Mouse (Mus musculus) cortical plate, adult 2 months (tissue): ENCODE measurements around the gene Lpin2. TPM values are rescaled to one million over a fixed set of nuclear protein-coding genes. Genes with fewer than 3 reads are reported as not detected.

Experiments used
- H3K27ac ChIP-seq: fragments of 200-500 bp; 2 replicates; pipeline ENCODE4 v1.5.1; 2012; ENCODE audit warnings: low read length, control low read depth, inconsistent platforms; ENCODE audit not compliant: insufficient read depth
- H3K4me1 ChIP-seq: fragments of 200-500 bp; 2 replicates; pipeline ENCODE4 v1.6.1; 2011; ENCODE audit warnings: low read length; ENCODE audit not compliant: control insufficient read depth, insufficient read depth
- H3K4me3 ChIP-seq: fragments of 200-500 bp; 2 replicates; pipeline ENCODE4 v1.5.1; 2011; ENCODE audit warnings: mild to moderate bottlenecking, low read length, control low read depth; ENCODE audit not compliant: insufficient read depth
- CTCF ChIP-seq: fragments of 200-500 bp; IDR thresholded peaks from 2 replicates; pipeline ENCODE4 v1.5.1; 2011; ENCODE audit warnings: mild to moderate bottlenecking, control low read depth, low read length; ENCODE audit not compliant: insufficient read depth; ENCODE audit errors: extremely low read depth
- POLR2A ChIP-seq: fragments of 200-500 bp; IDR thresholded peaks from 2 replicates; pipeline ENCODE4 v1.6.1; 2011; ENCODE audit warnings: mild to moderate bottlenecking, low read length, control low read depth; ENCODE audit not compliant: insufficient read depth; ENCODE audit errors: extremely low read depth
- polyA plus RNA-seq: library from polyadenylated mRNA; depleted of rRNA; stranded (reverse); fragments of >200 nt; gene quantifications from 2 replicates; pipeline ENCODE4 v1.2.3, GENCODE M21; 2012

The Lpin2 gene
- polyA plus RNA-seq, 1 experiment = 33.9 TPM

DNA sequence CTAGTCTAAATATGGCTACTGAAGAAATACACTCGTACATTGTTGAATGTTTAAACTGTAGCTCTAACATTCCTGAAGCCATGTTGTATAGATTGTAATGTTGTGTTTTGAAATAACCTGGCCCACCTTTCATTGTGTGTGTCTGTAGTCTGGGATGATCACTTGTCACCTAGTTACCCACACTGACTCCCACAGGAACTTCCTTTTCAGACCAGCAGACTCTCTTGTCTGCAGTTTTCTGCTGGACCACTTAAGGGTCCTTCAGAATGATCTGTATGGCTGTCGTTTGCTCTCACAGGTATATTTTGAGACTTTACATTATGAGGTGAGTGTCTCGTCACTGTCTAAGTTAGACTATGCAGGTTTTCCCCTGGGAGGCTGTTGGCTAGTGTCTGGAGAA is 27.6 kb downstream of the Lpin2 start:
- peaks cover 10% of the 10 kb centered on the region for H3K4me1 ChIP-seq
- H3K4me3 ChIP-seq = no peak overlapping the region
- H3K27ac ChIP-seq = no peak overlapping the region
- TF ChIP-seq CTCF (no peak), POLR2A (no peak)

DNA sequence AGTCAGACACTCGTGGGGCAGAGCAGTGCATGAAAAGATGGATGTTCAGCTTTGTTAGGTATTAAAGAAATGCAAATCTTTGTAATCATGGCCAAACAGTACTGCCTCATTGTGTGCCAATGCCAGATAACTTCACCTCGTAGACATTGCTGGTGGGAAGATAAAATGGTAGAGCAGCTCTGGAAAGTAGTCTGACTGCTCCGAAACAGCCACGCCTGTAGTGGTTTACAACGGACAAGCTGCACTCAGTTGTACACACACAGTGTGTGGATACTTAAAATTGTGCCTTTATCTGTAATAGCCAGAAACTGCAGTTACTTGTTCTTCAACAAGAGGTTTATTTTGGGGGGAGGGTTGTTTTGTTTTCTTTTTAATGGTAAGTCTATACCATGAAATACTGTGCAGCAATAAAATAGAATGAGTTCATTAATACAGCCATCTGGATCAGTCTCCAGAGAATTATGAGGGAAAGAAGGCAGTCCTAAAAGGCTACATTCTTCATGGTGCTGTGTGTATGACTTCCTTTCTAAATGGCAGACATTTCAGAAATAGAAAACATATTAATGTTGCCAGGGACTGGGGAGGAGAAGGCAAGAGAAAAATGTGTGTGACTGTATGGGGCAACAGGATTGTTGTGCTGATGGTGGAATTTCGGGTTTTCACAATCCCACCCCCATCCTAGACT is 29.7 kb downstream of the Lpin2 start:
- TF ChIP-seq POLR2A (no peak), CTCF (no peak)
- Histone ChIP-seq H3K4me3 (no peak overlapping the region), H3K27ac (no peak overlapping the region), H3K4me1 (peaks cover 10% of the 10 kb centered on the region)

DNA sequence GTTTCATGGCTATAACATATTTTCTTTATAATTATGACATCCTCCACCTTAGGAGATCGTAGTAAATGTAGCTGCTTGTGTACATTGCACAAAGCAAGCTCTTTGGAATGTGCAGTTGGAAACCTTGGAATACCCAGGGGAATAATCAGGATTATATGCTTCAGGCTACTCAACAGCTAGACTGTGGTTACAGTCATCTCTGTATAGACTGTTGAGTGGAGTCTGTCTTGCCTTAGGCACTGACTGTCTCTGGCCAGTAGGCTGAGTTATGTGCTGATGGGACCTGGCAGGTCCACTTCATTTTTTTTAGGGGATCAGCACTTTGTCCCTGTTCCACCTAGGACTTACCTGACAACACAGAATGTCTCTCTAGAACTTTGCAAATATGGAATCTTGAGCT is 31.3 kb downstream of the Lpin2 start:
- Histone ChIP-seq H3K4me3 (no peak overlapping the region), H3K27ac (no peak overlapping the region), H3K4me1 (peaks cover 10% of the 10 kb centered on the region)
- no peak for TF ChIP-seq CTCF
- no peak for TF ChIP-seq POLR2A

DNA sequence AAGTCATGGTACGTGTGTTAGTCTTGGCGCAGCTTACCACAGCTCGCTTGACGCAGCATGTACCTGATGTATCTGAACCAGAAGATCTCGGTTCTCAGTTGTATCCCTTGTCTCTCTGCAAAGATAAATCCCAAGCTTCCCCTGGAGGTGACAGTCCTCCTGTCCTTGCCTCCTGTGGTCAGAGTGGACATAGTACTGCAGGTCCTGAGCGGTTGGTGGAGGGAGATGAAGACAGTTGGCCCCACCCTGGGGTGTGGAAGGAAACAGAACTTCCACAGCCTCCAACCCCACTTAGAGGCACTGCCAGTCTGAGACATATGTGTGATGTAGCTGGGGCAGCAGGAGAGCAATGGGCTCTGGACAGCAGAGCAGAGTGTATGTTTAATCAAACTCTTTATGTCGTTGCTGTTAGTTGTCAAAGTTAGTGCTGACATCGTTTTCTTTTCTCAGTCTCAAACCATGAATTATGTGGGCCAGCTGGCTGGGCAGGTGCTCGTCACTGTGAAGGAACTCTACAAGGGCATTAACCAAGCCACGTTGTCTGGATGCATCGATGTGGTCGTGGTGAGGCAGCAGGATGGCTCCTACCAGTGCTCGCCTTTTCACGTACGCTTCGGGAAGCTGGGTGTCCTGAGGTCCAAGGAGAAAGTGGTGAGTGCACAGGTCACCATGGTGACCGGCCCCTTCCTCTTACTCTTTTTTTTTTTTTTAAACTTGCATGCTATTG is 32.3 kb downstream of the Lpin2 start:
- Histone ChIP-seq H3K4me3 (no peak overlapping the region), H3K4me1 (peaks cover 10% of the 10 kb centered on the region), H3K27ac (no peak overlapping the region)
- no peak for TF ChIP-seq POLR2A
- no peak for TF ChIP-seq CTCF

DNA sequence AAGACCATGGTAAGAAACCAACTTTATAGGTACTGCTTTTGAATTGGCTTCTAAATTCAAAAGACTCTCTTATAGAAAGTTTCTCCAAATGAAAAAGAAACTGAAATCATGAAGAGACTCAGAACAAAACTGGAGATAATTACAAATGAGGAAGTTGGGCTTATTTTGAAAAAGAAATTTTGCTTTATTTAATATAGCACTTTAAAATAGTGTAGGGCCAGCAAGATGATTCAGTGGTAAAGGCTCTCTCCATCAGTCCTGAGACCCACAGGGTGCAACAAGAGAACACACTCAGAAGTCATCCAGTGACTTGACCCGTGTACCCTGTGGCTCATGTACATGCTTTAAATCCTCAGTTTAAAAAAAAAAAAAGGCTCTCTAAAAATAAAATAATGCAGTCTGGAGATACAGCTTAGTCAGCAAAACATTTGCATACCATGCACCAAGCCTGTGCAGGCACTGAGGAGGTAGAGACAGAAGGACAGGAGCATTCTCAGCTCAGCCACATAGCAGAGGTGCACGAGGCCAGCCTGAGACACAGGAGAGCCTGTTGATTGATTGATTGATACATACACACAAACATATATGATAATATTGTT is 33.0 kb downstream of the Lpin2 start:
- no peak overlapping the region for H3K4me3 ChIP-seq
- H3K27ac ChIP-seq = no peak overlapping the region
- peaks cover 7% of the 10 kb centered on the region for H3K4me1 ChIP-seq
- TF ChIP-seq CTCF (no peak), POLR2A (no peak)

DNA sequence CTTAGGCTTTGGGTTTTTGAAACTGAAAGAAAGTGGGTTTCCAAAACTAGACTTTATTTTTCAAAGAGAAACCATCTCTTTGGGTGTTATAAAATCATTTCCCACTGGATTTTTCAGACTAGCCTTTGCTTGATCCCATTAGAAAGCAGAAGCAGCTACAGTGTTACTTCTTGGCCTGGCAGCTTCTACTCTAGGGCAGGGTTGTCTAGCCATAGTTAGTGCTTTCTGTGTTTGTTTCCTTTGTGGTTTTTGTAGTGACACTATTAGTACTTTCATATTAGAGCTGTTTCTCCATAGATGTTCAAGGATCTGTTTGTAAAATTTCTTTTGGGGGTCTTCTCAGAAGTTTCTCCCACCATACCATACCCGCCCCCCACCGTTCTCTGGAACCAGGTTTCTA is 33.9 kb downstream of the Lpin2 start:
- Histone ChIP-seq H3K4me3 (no peak overlapping the region), H3K4me1 (peaks cover 7% of the 10 kb centered on the region), H3K27ac (no peak overlapping the region)
- TF ChIP-seq CTCF (no peak), POLR2A (no peak)

DNA sequence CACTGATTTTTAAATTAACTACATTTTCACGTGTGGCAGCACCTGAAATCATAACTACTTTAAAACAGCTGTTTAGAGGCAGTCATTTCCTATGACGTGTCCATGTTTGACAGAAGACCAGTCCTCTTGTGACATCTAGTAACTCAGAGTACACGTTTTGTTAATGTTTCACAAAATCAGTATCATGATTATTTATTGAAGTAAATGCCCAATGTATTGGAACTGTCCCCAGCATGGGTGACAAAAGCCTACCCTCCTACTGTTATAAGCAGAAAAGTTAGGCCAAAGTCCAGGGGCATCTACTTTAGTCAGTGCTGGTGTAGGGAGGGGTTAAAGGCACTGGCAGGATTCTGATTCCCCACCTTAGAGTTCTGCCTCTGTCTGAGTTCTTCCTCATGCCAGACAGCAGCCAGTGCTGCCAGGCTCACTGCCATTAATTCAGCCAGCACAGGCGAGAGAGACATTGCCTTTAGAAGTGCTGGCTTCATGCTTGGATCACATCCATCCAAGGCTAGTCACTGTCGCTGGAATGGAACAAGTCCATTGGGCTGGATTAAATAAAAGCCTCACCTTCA is 34.8 kb downstream of the Lpin2 start:
- Histone ChIP-seq H3K4me1 (peaks cover 4% of the 10 kb centered on the region), H3K27ac (no peak overlapping the region), H3K4me3 (no peak overlapping the region)
- TF ChIP-seq POLR2A (no peak), CTCF (no peak)

DNA sequence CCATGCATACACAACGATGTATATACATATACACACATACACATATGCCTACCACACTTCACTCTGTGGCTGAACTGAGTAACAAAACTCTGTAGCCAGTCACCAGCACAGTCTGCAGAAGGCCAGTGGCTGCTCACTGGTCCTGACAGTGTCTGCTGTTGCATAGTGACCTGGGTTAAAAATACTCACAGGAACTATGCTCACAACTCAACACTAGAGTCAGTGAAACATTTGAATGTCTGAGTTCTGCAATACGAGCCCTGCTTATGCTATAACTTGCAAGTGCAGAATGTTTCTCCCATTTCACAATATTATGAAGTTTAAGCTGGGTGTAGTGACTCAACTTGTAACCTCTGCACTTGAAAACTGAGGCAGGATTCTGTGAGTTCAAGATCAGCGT is 39.0 kb downstream of the Lpin2 start:
- H3K27ac ChIP-seq = no peak overlapping the region
- TF ChIP-seq CTCF = no peak
- no peak for TF ChIP-seq POLR2A

DNA sequence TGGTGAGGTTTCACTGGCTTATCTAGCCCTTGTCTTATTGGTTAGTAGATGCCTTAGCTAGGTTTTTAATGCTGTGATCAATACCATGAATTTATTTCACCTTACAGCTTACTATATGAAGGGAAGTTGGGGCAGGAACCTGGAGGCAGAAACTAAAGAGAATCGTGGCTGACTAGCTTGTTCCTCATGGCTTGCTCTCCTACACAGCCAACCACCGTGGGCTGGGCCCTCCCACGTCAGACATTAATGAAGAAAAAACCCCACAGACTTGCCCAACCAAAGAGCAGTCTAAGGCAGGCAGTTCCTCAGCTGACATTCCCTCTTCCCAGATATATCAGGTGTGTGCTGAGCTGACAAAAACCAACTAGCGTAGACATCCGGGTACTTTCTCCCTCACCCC is 41.3 kb downstream of the Lpin2 start:
- Histone ChIP-seq H3K27ac (no peak overlapping the region), H3K4me3 (no peak overlapping the region), H3K4me1 (no peaks in the 10 kb centered on the region; the same call in none of the 2 replicates)
- TF ChIP-seq POLR2A = no peak
- TF ChIP-seq CTCF = no peak

More for the DNA sequence above, 39.0 kb downstream of the Lpin2 start:
- Histone ChIP-seq H3K4me1 (no peaks in the 10 kb centered on the region; the same call in 1 of the 2 replicates), H3K4me3 (no peak overlapping the region)
